Mouse (Mus musculus): ENCODE data around the gene Timm10b.

- TF ChIP-seq POLR2A (IDR thresholded peaks at IDR 0.05; ENCODE audit: extremely low read depth, insufficient read depth, low read length) (no peak), CTCF (IDR thresholded peaks at IDR 0.05; ENCODE audit: low read depth, low read length) (no peak)
These were observed 1.0 kb downstream of the Timm10b start for GRCm38 (mm10) chr7:105640894-105641255.

Measured in liver, adult 2 months (tissue).